Mouse (Mus musculus) midbrain, embryonic 16.5 days (tissue): ENCODE results near the gene Samsn1. TPM values are rescaled to one million over a fixed set of nuclear protein-coding genes. Genes with fewer than 3 reads are reported as not detected.

ENCODE experiments used
- ATAC-seq: fragments of 200-750 bp; cut with Nextera tagmentation; 2 replicates; pipeline ENCODE4 v1.8.0; 2017; ENCODE audit warnings: moderate TSS enrichment
- H3K27ac ChIP-seq: fragments of 300-500 bp; sonication (generic); 2 replicates; pipeline ENCODE4 v1.5.1; 2014; ENCODE audit warnings: mild to moderate bottlenecking, low read length, mixed read lengths
- H3K27me3 ChIP-seq: fragments of 300-500 bp; sonication (generic); 2 replicates; pipeline ENCODE4 v1.6.1; 2014; ENCODE audit warnings: low read depth, low read length, mixed read lengths; ENCODE audit not compliant: control insufficient read depth, insufficient read depth
- H3K36me3 ChIP-seq: fragments of 300-500 bp; sonication (generic); 2 replicates; pipeline ENCODE4 v1.6.1; 2014; ENCODE audit warnings: mild to moderate bottlenecking, low read length, moderate library complexity, mixed read lengths; ENCODE audit not compliant: control insufficient read depth, insufficient read depth
- H3K4me1 ChIP-seq: fragments of 300-500 bp; sonication (generic); 2 replicates; pipeline ENCODE4 v1.6.1; 2014; ENCODE audit warnings: mild to moderate bottlenecking, low read length, mixed read lengths; ENCODE audit not compliant: control insufficient read depth, insufficient read depth
- H3K4me2 ChIP-seq: fragments of 300-500 bp; sonication (generic); 2 replicates; pipeline ENCODE4 v1.6.1; 2014; ENCODE audit warnings: mild to moderate bottlenecking, low read length, mixed read lengths
- H3K4me3 ChIP-seq: fragments of 300-500 bp; sonication (generic); 2 replicates; pipeline ENCODE4 v1.5.1; 2014; ENCODE audit warnings: low read depth, mild to moderate bottlenecking, low read length, moderate library complexity, mixed read lengths
- H3K9ac ChIP-seq: fragments of 300-500 bp; sonication (generic); 2 replicates; pipeline ENCODE4 v1.6.1; 2014; ENCODE audit warnings: low read depth, low read length, mixed read lengths
- H3K9me3 ChIP-seq: fragments of 300-500 bp; sonication (generic); replicated peaks from 2 replicates; pipeline ENCODE4 v1.6.1; 2014; ENCODE audit warnings: mild to moderate bottlenecking, low read length, mixed read lengths; ENCODE audit not compliant: control insufficient read depth, poor library complexity, severe bottlenecking
- WGBS: fragments of 180-500 bp; shearing (Covaris S2); extraction: QIAGEN DNeasy Blood & Tissue Kit; methylation state at CpG from one replicate; pipeline ENCODE4 v1.1.7; 2014; 5-methylcytosine and 5-hydroxymethylcytosine counted together
- polyA plus RNA-seq: library from polyadenylated mRNA; unstranded; fragments of >200 nt; fragmentation: Nextera tagmentation; extraction: Ambion mirVana; gene quantifications from 2 replicates; pipeline ENCODE4 v1.2.1, GENCODE M21; 2015

Gene Samsn1
- polyA plus RNA-seq, 1 experiment from 2014 or later = 1.1 TPM

DNA sequence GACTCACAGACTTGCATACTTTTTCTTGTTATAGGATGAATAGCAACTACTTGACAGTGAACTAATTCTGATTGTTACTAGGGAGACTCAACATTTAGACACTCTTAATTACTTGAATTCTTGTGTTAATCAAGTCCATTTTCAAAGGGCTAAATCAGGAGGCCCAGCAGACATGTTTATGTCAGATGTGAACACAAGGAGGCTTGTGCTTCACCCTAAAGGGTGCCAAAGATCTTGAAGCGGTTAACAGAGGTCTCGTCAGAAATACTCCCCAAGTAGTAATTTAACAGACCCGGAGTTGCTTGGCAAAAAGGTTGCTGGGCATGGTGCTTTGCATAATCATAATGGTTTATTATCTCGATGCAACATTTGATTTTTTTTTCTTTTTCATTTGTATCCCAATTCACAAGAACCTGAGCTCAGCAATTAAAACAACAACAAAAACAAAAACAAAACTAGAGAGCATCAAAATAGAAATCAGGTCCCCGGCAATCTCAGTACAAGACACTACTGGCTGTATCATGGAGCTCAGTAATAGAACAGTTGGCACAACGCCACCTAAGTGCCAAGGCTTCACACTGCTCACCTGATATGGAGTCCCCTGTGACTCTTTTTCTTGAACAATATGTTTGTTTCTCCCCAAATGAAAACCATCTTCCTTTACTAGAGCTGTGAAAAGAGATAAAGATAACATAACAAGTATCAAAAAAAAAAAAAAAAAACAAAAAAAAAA lies 51.6 kb downstream of the Samsn1 start:
- no peak for ATAC-seq
- Histone ChIP-seq H3K27ac (no peak overlapping the region), H3K9me3 (no peaks in the 10 kb centered on the region), H3K9ac (no peak overlapping the region), H3K4me1 (no peaks in the 10 kb centered on the region), H3K4me3 (no peak overlapping the region), H3K36me3 (no peaks in the 10 kb centered on the region), H3K4me2 (no peak overlapping the region), H3K27me3 (no peaks in the 10 kb centered on the region)
- WGBS = 65% methylated on average over 6 of the region's 6 CpGs

DNA sequence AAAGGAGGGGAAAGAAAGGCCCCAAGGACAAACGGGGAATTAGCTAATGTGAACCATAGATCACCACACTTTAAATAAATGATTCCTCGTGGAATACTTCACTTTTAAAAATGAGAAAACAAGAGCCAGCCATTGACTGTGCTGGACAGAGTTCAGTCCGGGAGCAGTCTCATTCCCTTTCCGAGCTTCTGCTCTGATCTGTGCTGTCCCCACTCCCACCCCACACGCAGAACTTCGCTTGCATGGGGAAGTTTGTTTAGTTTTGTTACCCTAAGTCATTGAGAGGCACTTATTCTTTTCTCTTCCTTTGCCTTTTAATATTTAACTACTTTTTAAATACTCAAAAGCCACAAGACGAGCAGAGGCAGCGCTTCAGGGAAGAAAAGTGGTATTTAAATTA lies 60.1 kb downstream of the Samsn1 start:
- Histone ChIP-seq H3K4me3 (no peak overlapping the region), H3K27ac (no peak overlapping the region), H3K4me2 (no peak overlapping the region), H3K36me3 (no peaks in the 10 kb centered on the region), H3K9ac (no peak overlapping the region), H3K4me1 (no peaks in the 10 kb centered on the region), H3K27me3 (no peaks in the 10 kb centered on the region), H3K9me3 (no peaks in the 10 kb centered on the region)
- 84% methylated on average over 8 of the region's 8 CpGs for WGBS
- no peak for ATAC-seq

DNA sequence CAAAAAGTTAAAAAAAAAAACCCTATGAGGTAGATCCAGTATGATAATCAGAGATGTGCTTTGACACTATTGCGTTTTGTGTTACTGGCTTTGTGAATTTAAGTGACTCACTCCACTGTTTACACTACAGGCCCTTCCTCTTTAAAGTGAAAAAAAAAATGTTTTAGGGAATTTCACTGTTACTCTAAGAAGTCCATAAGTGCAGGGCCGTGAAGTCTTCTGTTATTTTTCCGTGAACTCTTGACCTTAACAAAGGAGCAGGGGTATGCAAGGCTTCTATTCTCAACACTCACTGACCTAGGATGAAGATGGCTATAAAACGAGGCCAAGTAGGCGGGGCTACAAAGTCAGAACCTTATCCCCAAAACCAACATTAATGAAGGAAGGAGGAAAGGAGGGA lies 60.6 kb downstream of the Samsn1 start:
- Histone ChIP-seq H3K4me2 (no peak overlapping the region), H3K4me1 (no peaks in the 10 kb centered on the region), H3K27ac (no peak overlapping the region), H3K36me3 (no peaks in the 10 kb centered on the region), H3K27me3 (no peaks in the 10 kb centered on the region), H3K9me3 (no peaks in the 10 kb centered on the region), H3K9ac (no peak overlapping the region), H3K4me3 (no peak overlapping the region)
- ATAC-seq = no peak
- WGBS = 73% methylated on average over 5 of the region's 5 CpGs

DNA sequence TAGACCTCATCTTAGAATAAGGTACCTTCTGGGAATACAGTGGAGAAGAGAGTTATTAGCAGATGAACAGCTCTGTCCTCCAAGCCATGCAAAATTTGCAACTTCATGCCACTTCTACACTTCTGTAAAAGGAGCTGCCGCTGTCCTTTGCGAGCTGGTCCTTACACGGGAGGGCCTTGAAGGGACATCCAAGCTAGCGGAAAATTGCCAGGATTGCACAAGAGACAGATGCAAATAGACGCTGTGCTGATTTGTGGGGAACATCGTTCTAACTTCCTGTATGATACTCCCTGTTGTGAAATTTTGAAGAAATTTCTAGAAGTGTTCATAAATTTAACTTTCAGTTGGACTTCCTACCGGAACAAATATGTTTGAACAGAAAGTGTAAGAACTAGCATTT lies 61.0 kb downstream of the Samsn1 start:
- no peak for ATAC-seq
- Histone ChIP-seq H3K9me3 (no peaks in the 10 kb centered on the region), H3K9ac (no peak overlapping the region), H3K4me1 (no peaks in the 10 kb centered on the region), H3K27me3 (no peaks in the 10 kb centered on the region), H3K4me2 (no peak overlapping the region), H3K36me3 (no peaks in the 10 kb centered on the region), H3K4me3 (no peak overlapping the region), H3K27ac (no peak overlapping the region)
- 95% methylated on average over 7 of the region's 7 CpGs for WGBS

DNA sequence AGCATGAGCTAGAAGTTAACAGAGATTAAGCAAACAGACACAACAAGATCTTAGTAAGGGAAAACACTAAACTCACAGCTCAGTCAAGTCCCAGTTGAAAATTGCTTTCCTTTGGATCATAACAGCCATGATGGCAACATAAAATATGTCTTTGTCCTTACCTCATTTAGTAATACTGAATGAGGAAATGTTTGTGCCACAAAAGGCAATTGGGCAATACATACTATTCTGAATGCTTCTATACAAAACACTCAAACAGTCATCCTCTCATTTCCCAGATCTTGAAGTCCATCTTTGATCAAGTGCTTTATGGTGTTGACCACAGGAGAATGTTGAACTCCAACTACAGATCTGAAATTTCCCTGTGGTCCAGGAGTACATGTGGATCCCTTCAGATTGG lies 88.7 kb downstream of the Samsn1 start:
- Histone ChIP-seq H3K27ac (no peak overlapping the region), H3K4me1 (no peaks in the 10 kb centered on the region), H3K9ac (no peak overlapping the region), H3K4me2 (no peak overlapping the region), H3K4me3 (no peak overlapping the region), H3K36me3 (no peaks in the 10 kb centered on the region), H3K27me3 (no peaks in the 10 kb centered on the region), H3K9me3 (no peaks in the 10 kb centered on the region)
- ATAC-seq = no peak

DNA sequence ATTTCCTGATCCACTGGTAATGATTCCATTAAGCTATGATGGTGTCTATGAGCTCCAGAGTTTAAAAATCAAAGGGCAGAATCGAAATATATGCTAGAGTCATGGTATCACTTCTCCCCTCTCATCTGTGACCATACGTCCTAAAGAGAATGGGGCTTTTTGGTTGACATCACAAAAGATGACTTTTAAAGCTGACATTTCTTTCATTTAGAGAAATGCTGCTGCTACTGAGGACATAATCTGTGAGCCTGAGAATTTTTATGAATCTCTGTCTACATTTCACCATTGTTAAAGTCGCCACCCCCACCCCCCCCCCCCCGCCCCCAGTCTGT lies 91.9 kb downstream of the Samsn1 start:
- Histone ChIP-seq H3K4me3 (no peak overlapping the region), H3K4me1 (no peaks in the 10 kb centered on the region), H3K27ac (no peak overlapping the region), H3K36me3 (no peaks in the 10 kb centered on the region), H3K9ac (no peak overlapping the region), H3K27me3 (no peaks in the 10 kb centered on the region), H3K9me3 (no peaks in the 10 kb centered on the region), H3K4me2 (no peak overlapping the region)
- WGBS = 56% methylated on average over 4 of the region's 4 CpGs
- no peak for ATAC-seq

DNA sequence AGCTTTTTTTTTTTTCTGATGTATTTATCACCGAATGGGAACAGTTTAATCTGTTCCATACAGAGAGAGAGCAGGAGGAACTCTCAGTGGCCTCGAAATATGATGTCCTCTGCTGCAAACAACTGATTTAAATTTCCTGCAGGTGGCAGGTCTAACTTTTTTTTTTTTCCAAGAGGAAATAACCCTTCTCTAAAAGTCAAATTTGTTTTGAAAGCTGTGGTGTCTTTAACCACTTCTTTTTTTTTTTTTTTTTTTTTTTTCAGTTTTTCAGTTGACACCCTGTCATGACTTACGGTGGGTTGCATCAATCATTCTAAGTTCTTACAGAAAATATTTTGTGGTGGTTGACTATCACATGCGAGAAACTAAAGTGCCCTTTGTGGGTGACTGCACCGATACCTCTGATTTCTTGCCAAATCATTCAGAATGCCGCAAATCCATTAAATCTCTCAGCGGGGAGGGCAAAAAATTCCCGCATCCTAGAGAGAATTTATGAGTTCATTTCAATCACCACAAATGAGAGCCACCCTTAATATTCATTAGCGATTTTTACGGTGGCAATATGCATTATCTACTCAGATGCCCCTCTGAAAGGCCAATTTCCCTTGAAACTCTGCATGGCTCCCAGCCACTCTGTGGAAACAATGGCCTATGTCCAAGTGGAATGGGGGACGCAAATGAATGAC lies 92.4 kb downstream of the Samsn1 start:
- 48% methylated on average over 11 of the region's 11 CpGs for WGBS
- ATAC-seq = no peak
- no peak overlapping the region for H3K9ac ChIP-seq
- no peaks in the 10 kb centered on the region for H3K36me3 ChIP-seq
- H3K27ac ChIP-seq = no peak overlapping the region
- no peaks in the 10 kb centered on the region for H3K4me1 ChIP-seq
- no peaks in the 10 kb centered on the region for H3K9me3 ChIP-seq
- H3K4me2 ChIP-seq = no peak overlapping the region
- H3K27me3 ChIP-seq = no peaks in the 10 kb centered on the region
- no peak overlapping the region for H3K4me3 ChIP-seq

DNA sequence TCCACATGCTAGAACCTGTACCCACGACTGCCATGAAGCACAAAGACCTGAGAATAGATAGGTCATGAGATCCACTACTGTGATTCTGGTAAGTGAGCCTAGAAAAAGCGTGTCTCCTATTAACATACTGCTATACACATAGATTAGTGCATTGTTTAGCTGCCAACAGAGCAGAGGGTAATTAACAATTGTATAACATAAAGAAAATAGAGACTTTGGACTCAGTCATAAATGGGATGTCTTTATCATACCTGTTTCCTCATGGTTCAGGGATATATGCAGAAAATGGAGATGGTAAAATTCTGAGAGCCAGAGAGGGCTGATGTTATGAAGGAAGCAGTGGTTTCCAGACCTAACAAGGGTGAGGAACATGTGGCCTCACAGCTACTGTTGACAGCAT lies 95.6 kb downstream of the Samsn1 start:
- Histone ChIP-seq H3K36me3 (no peaks in the 10 kb centered on the region), H3K4me2 (no peak overlapping the region), H3K27ac (no peak overlapping the region), H3K4me1 (no peaks in the 10 kb centered on the region), H3K4me3 (no peak overlapping the region), H3K27me3 (no peaks in the 10 kb centered on the region), H3K9ac (no peak overlapping the region), H3K9me3 (no peaks in the 10 kb centered on the region)
- 76% methylated on average over 2 of the region's 2 CpGs for WGBS
- no peak for ATAC-seq

DNA sequence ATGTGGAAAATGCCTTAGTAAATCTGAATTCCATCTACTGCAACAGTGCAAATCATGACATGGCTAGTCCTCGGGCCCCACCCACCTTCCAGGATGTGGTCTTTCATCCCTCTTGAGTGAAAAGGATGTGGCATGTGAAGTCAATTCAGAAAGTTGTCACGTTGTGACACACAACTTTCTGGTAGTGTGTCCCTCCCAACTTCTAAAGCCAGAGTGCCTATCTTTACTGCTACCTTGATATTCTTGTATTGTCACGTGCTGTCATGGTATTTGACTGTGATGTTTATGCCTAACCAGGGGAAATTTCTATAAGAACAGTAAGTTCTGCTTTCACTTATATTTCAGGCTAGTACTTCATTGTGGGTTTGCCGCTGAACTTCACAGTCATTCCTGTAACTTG lies 101.2 kb downstream of the Samsn1 start:
- WGBS = 85% methylated on average over 4 of the region's 4 CpGs
- Histone ChIP-seq H3K4me1 (no peaks in the 10 kb centered on the region), H3K36me3 (no peaks in the 10 kb centered on the region), H3K9ac (no peak overlapping the region), H3K27ac (no peak overlapping the region), H3K9me3 (no peaks in the 10 kb centered on the region), H3K27me3 (no peaks in the 10 kb centered on the region), H3K4me3 (no peak overlapping the region), H3K4me2 (no peak overlapping the region)
- no peak for ATAC-seq
